Mouse (Mus musculus) CH12.LX (cell line): ENCODE results near the gene Ap1m1.

ENCODE experiments used
- CTCF ChIP-seq, 2 experiments: IDR thresholded peaks in 1 of 2; conservative IDR thresholded peaks in 1 of 2; 2 replicates each; pipeline ENCODE4 v1.5.1; 2011 to 2012; ENCODE audit warnings: low read depth in 2 of 2, low read length in 2 of 2, improper control_type of control experiment in 1 of 2, inconsistent platforms in 1 of 2, mild to moderate bottlenecking in 1 of 2, moderate library complexity in 1 of 2
- EP300 ChIP-seq: IDR thresholded peaks from 2 replicates; pipeline ENCODE4 v1.6.1; 2011; ENCODE audit warnings: low read length, improper control_type of control experiment
- HCFC1 ChIP-seq: IDR thresholded peaks from 2 replicates; pipeline ENCODE4 v1.6.1; 2012; ENCODE audit warnings: low read depth, mild to moderate bottlenecking, inconsistent platforms, low read length, improper control_type of control experiment
- JUND ChIP-seq: conservative IDR thresholded peaks from 2 replicates; pipeline ENCODE4 v1.6.1; 2011; ENCODE audit warnings: low read depth, low read length, improper control_type of control experiment
- NRF1 ChIP-seq: IDR thresholded peaks from 2 replicates; pipeline ENCODE4 v1.6.1; 2014; ENCODE audit warnings: low read depth, mild to moderate bottlenecking, inconsistent platforms, low read length, improper control_type of control experiment, moderate library complexity
- SIN3A ChIP-seq: IDR thresholded peaks from 2 replicates; pipeline ENCODE4 v1.6.1; 2012; ENCODE audit warnings: low read length, improper control_type of control experiment, inconsistent platforms
- USF1 ChIP-seq: IDR thresholded peaks from 2 replicates; pipeline ENCODE4 v1.6.1; 2014; ENCODE audit warnings: low read depth, mild to moderate bottlenecking, inconsistent platforms, low read length, improper control_type of control experiment
- ZC3H11A ChIP-seq: IDR thresholded peaks from 2 replicates; pipeline ENCODE4 v1.6.1; 2012; ENCODE audit warnings: low read depth, mild to moderate bottlenecking, inconsistent platforms, low read length, improper control_type of control experiment

GRCm38 (mm10) chr8:72210710-72211109 is 29.1 kb upstream of the Ap1m1 start:
- TF ChIP-seq SIN3A (no peak), USF1 (no peak), JUND (no peak), NRF1 (no peak), HCFC1 (no peak), CTCF (conservative IDR thresholded peaks at IDR 0.05 in 1 of 2, IDR thresholded peaks at IDR 0.05 in 1 of 2; ENCODE audit: low read depth in 2 of 2, low read length in 2 of 2) (no peak), ZC3H11A (no peak), EP300 (no peak)
